Mouse (Mus musculus): ENCODE measurements around the gene Wdr82. TPM values are rescaled to one million over a fixed set of nuclear protein-coding genes. Genes with fewer than 3 reads are reported as not detected.
A peak's percentile ranks its signal among the peaks of the same experiment; 100 is the strongest.

The Wdr82 gene
- polyA plus RNA-seq (2012; rRNA removed) = 95.8 and 111 TPM in 2 replicates

GRCm38 (mm10) chr9:106170556-106171345 lies at the start of gene Wdr82:
Gene Wdr82 (plus strand): TSS chr9:106170928.
- DNase-seq = peak; percentile 89
- H3K27ac ChIP-seq (ENCODE audit: control insufficient read depth, insufficient read depth, low read length) = peak within 1 kb of the TSS; percentile 73
- TF ChIP-seq POLR2A (IDR thresholded peaks at IDR 0.05; ENCODE audit: control insufficient read depth, extremely low read depth, insufficient read depth, low read length, poor library complexity) = peak; percentile 92
- TF ChIP-seq CTCF (IDR thresholded peaks at IDR 0.05; ENCODE audit: borderline replicate concordance, control insufficient read depth, extremely low read depth, insufficient read depth, low read length, poor library complexity) = no peak
- under 1% methylated on average over 81 of the region's 81 CpGs for WGBS
- H3K36me3 ChIP-seq (ENCODE audit: control insufficient read depth, insufficient read depth, low read length) = no peaks in the 10 kb centered on the region
- H3K4me3 ChIP-seq (ENCODE audit: control insufficient read depth, insufficient read depth, low read length) = peak within 1 kb of the TSS; percentile 86
- peaks cover 14% of the 10 kb centered on the region for H3K4me1 ChIP-seq (replicated peaks; ENCODE audit: control insufficient read depth, insufficient read depth, low read length)
- H3K27me3 ChIP-seq (ENCODE audit: control insufficient read depth, insufficient read depth, low read length) = no peaks in the 10 kb centered on the region

DNA sequence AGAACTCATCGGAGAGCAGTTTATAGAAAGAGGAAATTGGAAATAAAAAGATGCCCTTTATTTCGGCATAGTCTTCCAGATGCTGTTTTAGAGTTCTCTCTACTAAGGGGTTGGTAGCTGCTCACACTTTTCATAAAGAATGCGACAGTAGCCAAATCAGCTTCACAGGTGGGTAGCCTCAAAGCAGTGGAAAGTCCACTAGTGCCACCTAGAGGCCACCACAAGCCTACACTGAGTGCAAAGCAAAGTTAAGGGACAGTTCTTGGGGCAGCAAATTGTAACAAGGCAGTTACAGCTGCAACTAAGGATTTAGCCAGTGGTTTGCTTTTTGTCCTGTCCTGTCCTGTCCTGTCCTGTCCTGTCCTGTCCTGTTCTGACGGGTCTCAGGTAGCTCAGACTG lies 47.1 kb upstream of the Wdr82 start:
- 52% methylated on average over 4 of the region's 4 CpGs for WGBS

DNA sequence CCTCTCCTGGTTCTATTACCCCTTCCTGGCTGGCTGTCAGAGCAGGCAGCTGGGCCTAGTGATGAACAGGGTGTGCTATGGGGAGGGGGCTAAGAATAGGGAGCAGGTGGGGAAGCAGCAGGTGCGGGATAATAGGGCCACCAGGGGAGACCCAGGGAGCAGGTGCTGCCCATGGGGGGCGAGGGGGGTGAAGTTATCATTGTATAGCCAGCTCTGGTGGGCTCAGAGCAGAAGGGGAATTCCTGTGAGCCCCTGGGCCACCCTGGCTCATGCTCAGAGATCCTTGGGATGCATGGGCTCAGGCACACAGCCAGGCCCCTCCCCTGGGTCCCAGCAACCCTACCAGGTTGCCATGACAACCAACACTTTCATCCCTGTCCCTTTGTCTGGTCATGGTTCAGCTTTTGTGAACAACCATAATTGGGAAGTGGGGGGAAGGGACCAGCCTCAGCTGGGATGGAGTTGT lies 43.9 kb upstream of the Wdr82 start:
- DNase-seq = no peak
- TF ChIP-seq POLR2A (IDR thresholded peaks at IDR 0.05; ENCODE audit: control insufficient read depth, extremely low read depth, insufficient read depth, low read length, poor library complexity) = no peak
- no peak for TF ChIP-seq CTCF (IDR thresholded peaks at IDR 0.05; ENCODE audit: borderline replicate concordance, control insufficient read depth, extremely low read depth, insufficient read depth, low read length, poor library complexity)
- WGBS = 68% methylated on average over 2 of the region's 2 CpGs
- no peak overlapping the region for H3K27ac ChIP-seq (ENCODE audit: control insufficient read depth, insufficient read depth, low read length)
- no peaks in the 10 kb centered on the region for H3K27me3 ChIP-seq (ENCODE audit: control insufficient read depth, insufficient read depth, low read length)
- no peak overlapping the region for H3K4me3 ChIP-seq (ENCODE audit: control insufficient read depth, insufficient read depth, low read length)
- H3K36me3 ChIP-seq (ENCODE audit: control insufficient read depth, insufficient read depth, low read length) = no peaks in the 10 kb centered on the region
- no peaks in the 10 kb centered on the region for H3K4me1 ChIP-seq (replicated peaks; ENCODE audit: control insufficient read depth, insufficient read depth, low read length)

More for the DNA sequence above, 47.1 kb upstream of the Wdr82 start:
- DNase-seq = peak; percentile 35
- no peaks in the 10 kb centered on the region for H3K36me3 ChIP-seq (ENCODE audit: control insufficient read depth, insufficient read depth, low read length)
- H3K27ac ChIP-seq (ENCODE audit: control insufficient read depth, insufficient read depth, low read length) = no peak overlapping the region
- no peaks in the 10 kb centered on the region for H3K27me3 ChIP-seq (ENCODE audit: control insufficient read depth, insufficient read depth, low read length)
- no peak for TF ChIP-seq POLR2A (IDR thresholded peaks at IDR 0.05; ENCODE audit: control insufficient read depth, extremely low read depth, insufficient read depth, low read length, poor library complexity)
- no peak for TF ChIP-seq CTCF (IDR thresholded peaks at IDR 0.05; ENCODE audit: borderline replicate concordance, control insufficient read depth, extremely low read depth, insufficient read depth, low read length, poor library complexity)
- H3K4me1 ChIP-seq (replicated peaks; ENCODE audit: control insufficient read depth, insufficient read depth, low read length) = no peaks in the 10 kb centered on the region
- no peak overlapping the region for H3K4me3 ChIP-seq (ENCODE audit: control insufficient read depth, insufficient read depth, low read length)

DNA sequence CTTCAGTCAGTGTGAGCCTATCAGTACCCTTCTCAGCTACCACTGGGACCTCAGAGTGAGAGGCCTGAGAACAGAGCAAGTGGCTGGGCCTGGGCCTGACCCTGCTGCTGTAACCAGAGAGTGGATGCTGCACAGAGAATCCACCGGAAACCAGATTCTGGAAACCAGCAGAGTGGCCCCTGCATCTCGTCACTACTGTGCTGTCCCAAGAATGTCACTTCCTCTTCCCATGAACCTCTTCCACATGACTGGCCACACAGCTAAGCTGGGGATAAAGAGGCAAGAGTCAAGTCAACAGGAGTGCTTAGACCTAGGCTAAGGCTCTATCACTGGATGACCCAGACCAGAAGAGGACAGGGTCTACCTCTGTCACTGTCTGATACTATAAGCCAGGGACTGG lies 41.7 kb upstream of the Wdr82 start:
- Histone ChIP-seq H3K4me1 (replicated peaks; ENCODE audit: control insufficient read depth, insufficient read depth, low read length) (no peaks in the 10 kb centered on the region), H3K36me3 (ENCODE audit: control insufficient read depth, insufficient read depth, low read length) (no peaks in the 10 kb centered on the region), H3K27ac (ENCODE audit: control insufficient read depth, insufficient read depth, low read length) (no peak overlapping the region), H3K27me3 (ENCODE audit: control insufficient read depth, insufficient read depth, low read length) (no peaks in the 10 kb centered on the region), H3K4me3 (ENCODE audit: control insufficient read depth, insufficient read depth, low read length) (no peak overlapping the region)
- no peak for DNase-seq
- 74% methylated on average over 2 of the region's 2 CpGs for WGBS
- TF ChIP-seq CTCF (IDR thresholded peaks at IDR 0.05; ENCODE audit: borderline replicate concordance, control insufficient read depth, extremely low read depth, insufficient read depth, low read length, poor library complexity) = no peak
- no peak for TF ChIP-seq POLR2A (IDR thresholded peaks at IDR 0.05; ENCODE audit: control insufficient read depth, extremely low read depth, insufficient read depth, low read length, poor library complexity)

GRCm38 (mm10) chr9:106130250-106130649 lies 40.5 kb upstream of the Wdr82 start:
- DNase-seq = no peak
- 87% methylated on average over 7 of the region's 7 CpGs for WGBS
- H3K36me3 ChIP-seq (ENCODE audit: control insufficient read depth, insufficient read depth, low read length) = no peaks in the 10 kb centered on the region

GRCm38 (mm10) chr9:106137671-106138216 lies 33.0 kb upstream of the Wdr82 start:
- no peaks in the 10 kb centered on the region for H3K4me1 ChIP-seq (replicated peaks; ENCODE audit: control insufficient read depth, insufficient read depth, low read length)
- no peak for DNase-seq
- no peaks in the 10 kb centered on the region for H3K36me3 ChIP-seq (ENCODE audit: control insufficient read depth, insufficient read depth, low read length)
- TF ChIP-seq POLR2A (IDR thresholded peaks at IDR 0.05; ENCODE audit: control insufficient read depth, extremely low read depth, insufficient read depth, low read length, poor library complexity) = no peak
- TF ChIP-seq CTCF (IDR thresholded peaks at IDR 0.05; ENCODE audit: borderline replicate concordance, control insufficient read depth, extremely low read depth, insufficient read depth, low read length, poor library complexity) = no peak
- no peaks in the 10 kb centered on the region for H3K27me3 ChIP-seq (ENCODE audit: control insufficient read depth, insufficient read depth, low read length)
- 84% methylated on average over 10 of the region's 10 CpGs for WGBS
- H3K4me3 ChIP-seq (ENCODE audit: control insufficient read depth, insufficient read depth, low read length) = no peak overlapping the region
- no peak overlapping the region for H3K27ac ChIP-seq (ENCODE audit: control insufficient read depth, insufficient read depth, low read length)

More at GRCm38 (mm10) chr9:106130250-106130649, 40.5 kb upstream of the Wdr82 start:
- TF ChIP-seq CTCF (IDR thresholded peaks at IDR 0.05; ENCODE audit: borderline replicate concordance, control insufficient read depth, extremely low read depth, insufficient read depth, low read length, poor library complexity) (no peak), POLR2A (IDR thresholded peaks at IDR 0.05; ENCODE audit: control insufficient read depth, extremely low read depth, insufficient read depth, low read length, poor library complexity) (no peak)
- H3K4me3 ChIP-seq (ENCODE audit: control insufficient read depth, insufficient read depth, low read length) = no peak overlapping the region
- no peaks in the 10 kb centered on the region for H3K4me1 ChIP-seq (replicated peaks; ENCODE audit: control insufficient read depth, insufficient read depth, low read length)
- H3K27me3 ChIP-seq (ENCODE audit: control insufficient read depth, insufficient read depth, low read length) = no peaks in the 10 kb centered on the region
- no peak overlapping the region for H3K27ac ChIP-seq (ENCODE audit: control insufficient read depth, insufficient read depth, low read length)

All from thymus, adult 2 months (tissue).